Mouse (Mus musculus): Measurements from ENCODE around the gene Boc. TPM values are rescaled to one million over a fixed set of nuclear protein-coding genes. Genes with fewer than 3 reads are reported as not detected.

Gene Boc
- polyA plus RNA-seq, 1 experiment from 2014 or later = 27.3 TPM

- Histone ChIP-seq H3K27me3 (no peaks in the 10 kb centered on the region), H3K9ac (replicated peaks) (no peak overlapping the region), H3K9me3 (no peaks in the 10 kb centered on the region), H3K27ac (peak overlapping the region; percentile 80), H3K4me3 (replicated peaks) (no peak overlapping the region), H3K4me1 (replicated peaks) (peaks cover 66% of the 10 kb centered on the region), H3K4me2 (replicated peaks) (no peak overlapping the region), H3K36me3 (peaks cover 4% of the 10 kb centered on the region)
- 80% methylated on average over 1 of the region's 1 CpGs for WGBS
- no peak for ATAC-seq
These were observed 32.7 kb downstream of the Boc start for GRCm38 (mm10) chr16:44526044-44526443.

GRCm38 (mm10) chr16:44523595-44523994 lies 35.1 kb downstream of the Boc start:
- WGBS = 77% methylated on average over 7 of the region's 7 CpGs
- Histone ChIP-seq H3K4me1 (replicated peaks) (peaks cover 42% of the 10 kb centered on the region), H3K27me3 (no peaks in the 10 kb centered on the region), H3K36me3 (peaks cover 24% of the 10 kb centered on the region), H3K9me3 (no peaks in the 10 kb centered on the region), H3K9ac (replicated peaks) (no peak overlapping the region), H3K27ac (no peak overlapping the region), H3K4me3 (replicated peaks) (no peak overlapping the region), H3K4me2 (replicated peaks) (no peak overlapping the region)
- no peak for ATAC-seq

- H3K4me3 ChIP-seq (replicated peaks) = no peak overlapping the region
- no peak overlapping the region for H3K9ac ChIP-seq (replicated peaks)
- H3K27me3 ChIP-seq = no peaks in the 10 kb centered on the region
- H3K4me1 ChIP-seq (replicated peaks) = peaks cover 12% of the 10 kb centered on the region
- H3K9me3 ChIP-seq = no peaks in the 10 kb centered on the region
- H3K36me3 ChIP-seq = peaks cover 48% of the 10 kb centered on the region
- 80% methylated on average over 6 of the region's 6 CpGs for WGBS
- H3K4me2 ChIP-seq (replicated peaks) = no peak overlapping the region
- no peak overlapping the region for H3K27ac ChIP-seq
- no peak for ATAC-seq
These were observed 42.2 kb downstream of the Boc start for GRCm38 (mm10) chr16:44516498-44516897.

GRCm38 (mm10) chr16:44510521-44511213 lies 48.0 kb downstream of the Boc start:
- 81% methylated on average over 13 of the region's 13 CpGs for WGBS
- no peak overlapping the region for H3K4me3 ChIP-seq (replicated peaks)
- peak overlapping the region; percentile 44; the same call in 1 of the 2 replicates for H3K27ac ChIP-seq
- no peak overlapping the region for H3K4me2 ChIP-seq (replicated peaks)
- no peaks in the 10 kb centered on the region for H3K27me3 ChIP-seq
- peaks cover 37% of the 10 kb centered on the region for H3K36me3 ChIP-seq
- no peaks in the 10 kb centered on the region for H3K9me3 ChIP-seq
- no peak overlapping the region for H3K9ac ChIP-seq (replicated peaks)
- peaks cover 10% of the 10 kb centered on the region for H3K4me1 ChIP-seq (replicated peaks)
- ATAC-seq = no peak

GRCm38 (mm10) chr16:44509458-44510344 lies 49.0 kb downstream of the Boc start:
- peaks cover 10% of the 10 kb centered on the region for H3K4me1 ChIP-seq (replicated peaks)
- WGBS = 89% methylated on average over 7 of the region's 7 CpGs
- H3K9ac ChIP-seq (replicated peaks) = no peak overlapping the region
- H3K4me2 ChIP-seq (replicated peaks) = no peak overlapping the region
- no peak overlapping the region for H3K27ac ChIP-seq
- peaks cover 40% of the 10 kb centered on the region for H3K36me3 ChIP-seq
- no peak for ATAC-seq
- no peaks in the 10 kb centered on the region for H3K27me3 ChIP-seq
- H3K9me3 ChIP-seq = no peaks in the 10 kb centered on the region; the same call in 1 of the 2 replicates
- no peak overlapping the region for H3K4me3 ChIP-seq (replicated peaks)

- 95% methylated on average over 13 of the region's 13 CpGs for WGBS
- Histone ChIP-seq H3K4me3 (replicated peaks) (no peak overlapping the region), H3K27me3 (no peaks in the 10 kb centered on the region), H3K36me3 (peaks cover 47% of the 10 kb centered on the region), H3K27ac (no peak overlapping the region), H3K4me1 (replicated peaks) (peaks cover 10% of the 10 kb centered on the region), H3K9me3 (no peaks in the 10 kb centered on the region; the same call in 1 of the 2 replicates), H3K4me2 (replicated peaks) (no peak overlapping the region), H3K9ac (replicated peaks) (no peak overlapping the region)
- ATAC-seq = no peak
These were observed 49.9 kb downstream of the Boc start for GRCm38 (mm10) chr16:44508772-44509171.

- 92% methylated on average over 5 of the region's 5 CpGs for WGBS
- H3K4me1 ChIP-seq (replicated peaks) = peaks cover 10% of the 10 kb centered on the region
- H3K4me2 ChIP-seq (replicated peaks) = no peak overlapping the region
- H3K36me3 ChIP-seq = peaks cover 52% of the 10 kb centered on the region
- no peaks in the 10 kb centered on the region for H3K27me3 ChIP-seq
- no peak overlapping the region for H3K9ac ChIP-seq (replicated peaks)
- no peak overlapping the region for H3K27ac ChIP-seq
- ATAC-seq = no peak
- no peak overlapping the region for H3K4me3 ChIP-seq (replicated peaks)
- no peaks in the 10 kb centered on the region; the same call in 1 of the 2 replicates for H3K9me3 ChIP-seq
These were observed 50.7 kb downstream of the Boc start for GRCm38 (mm10) chr16:44508025-44508424.

- WGBS = 59% methylated on average over 10 of the region's 10 CpGs
- Histone ChIP-seq H3K27ac (peak overlapping the region; percentile 37), H3K9ac (replicated peaks) (no peak overlapping the region), H3K9me3 (no peaks in the 10 kb centered on the region; the same call in 1 of the 2 replicates), H3K27me3 (no peaks in the 10 kb centered on the region), H3K4me1 (replicated peaks) (peaks cover 10% of the 10 kb centered on the region), H3K36me3 (peaks cover 52% of the 10 kb centered on the region), H3K4me2 (replicated peaks) (no peak overlapping the region), H3K4me3 (replicated peaks) (no peak overlapping the region)
- ATAC-seq = peak; percentile 65
These were observed 51.4 kb downstream of the Boc start for GRCm38 (mm10) chr16:44507027-44507929.

GRCm38 (mm10) chr16:44505243-44505642 lies 53.5 kb downstream of the Boc start:
- WGBS = 94% methylated on average over 1 of the region's 1 CpGs
- Histone ChIP-seq H3K27me3 (no peaks in the 10 kb centered on the region), H3K27ac (no peak overlapping the region), H3K36me3 (peaks cover 61% of the 10 kb centered on the region), H3K4me3 (replicated peaks) (no peak overlapping the region), H3K9ac (replicated peaks) (no peak overlapping the region), H3K9me3 (no peaks in the 10 kb centered on the region; the same call in 1 of the 2 replicates), H3K4me1 (replicated peaks) (peaks cover 10% of the 10 kb centered on the region), H3K4me2 (replicated peaks) (no peak overlapping the region)
- ATAC-seq = no peak

GRCm38 (mm10) chr16:44502895-44503575 lies 55.7 kb downstream of the Boc start:
- H3K27ac ChIP-seq = peak overlapping the region; percentile 40
- peaks cover 73% of the 10 kb centered on the region for H3K36me3 ChIP-seq
- no peak overlapping the region for H3K9ac ChIP-seq (replicated peaks)
- 69% methylated on average over 8 of the region's 8 CpGs for WGBS
- no peak for ATAC-seq
- H3K9me3 ChIP-seq = no peaks in the 10 kb centered on the region; the same call in 1 of the 2 replicates
- H3K27me3 ChIP-seq = no peaks in the 10 kb centered on the region
- no peak overlapping the region for H3K4me2 ChIP-seq (replicated peaks)
- H3K4me3 ChIP-seq (replicated peaks) = no peak overlapping the region
- H3K4me1 ChIP-seq (replicated peaks) = peaks cover 10% of the 10 kb centered on the region

- Histone ChIP-seq H3K4me3 (replicated peaks) (no peak overlapping the region), H3K4me2 (replicated peaks) (no peak overlapping the region), H3K9me3 (no peaks in the 10 kb centered on the region; the same call in 1 of the 2 replicates), H3K36me3 (peaks cover 78% of the 10 kb centered on the region), H3K27ac (no peak overlapping the region), H3K4me1 (replicated peaks) (peaks cover 5% of the 10 kb centered on the region), H3K27me3 (no peaks in the 10 kb centered on the region), H3K9ac (replicated peaks) (no peak overlapping the region)
- no peak for ATAC-seq
- 81% methylated on average over 7 of the region's 7 CpGs for WGBS
These were observed 56.4 kb downstream of the Boc start for GRCm38 (mm10) chr16:44502325-44502724.
